Mouse (Mus musculus) myocyte (in vitro differentiated cells): ENCODE data around the gene Dnm2. TPM values are rescaled to one million over a fixed set of nuclear protein-coding genes. Genes with fewer than 3 reads are reported as not detected.

Experiments
- H3K27me3 ChIP-seq: one replicate; pipeline ENCODE4 v1.6.1; 2011; ENCODE audit not compliant: control insufficient read depth, insufficient read depth, insufficient read length
- H3K36me3 ChIP-seq: one replicate; pipeline ENCODE4 v1.6.1; 2011; ENCODE audit not compliant: control insufficient read depth, insufficient read depth
- H3K4me2 ChIP-seq: one replicate; pipeline ENCODE4 v1.6.1; 2011; ENCODE audit warnings: low read depth, control low read depth
- H3K4me3 ChIP-seq: one replicate; pipeline ENCODE4 v1.5.1; 2011; ENCODE audit warnings: mild to moderate bottlenecking, control low read depth, moderate library complexity
- H3K79me2 ChIP-seq: one replicate; pipeline ENCODE4 v1.6.1; 2011; ENCODE audit not compliant: control insufficient read depth, insufficient read depth
- H3ac ChIP-seq: one replicate; pipeline ENCODE4 v1.6.1; 2011; ENCODE audit not compliant: control insufficient read depth, insufficient read length
- CEBPB ChIP-seq: IDR thresholded peaks from 2 replicates; pipeline ENCODE4 v1.6.1; 2011; ENCODE audit warnings: mild to moderate bottlenecking, moderate library complexity; ENCODE audit not compliant: poor library complexity, insufficient read depth, severe bottlenecking
- E2F4 ChIP-seq: IDR thresholded peaks from one replicate; pipeline ENCODE4 v1.6.1; 2011; ENCODE audit warnings: mild to moderate bottlenecking, control low read depth, moderate library complexity; ENCODE audit not compliant: insufficient read depth
- MAX ChIP-seq: IDR thresholded peaks from one replicate; pipeline ENCODE4 v1.6.1; 2011; ENCODE audit warnings: low read depth, mild to moderate bottlenecking, control low read depth
- MYOD1 ChIP-seq, 3 experiments: IDR thresholded peaks; one replicate each; pipeline ENCODE4 v1.6.1; 2011; ENCODE audit warnings: control low read depth in 2 of 3, low read depth in 2 of 3, mild to moderate bottlenecking in 2 of 3, moderate library complexity in 1 of 3; ENCODE audit not compliant: insufficient read length in 2 of 3, control insufficient read depth in 1 of 3
- MYOG ChIP-seq, 3 experiments: IDR thresholded peaks; one replicate each; pipeline ENCODE4 v1.6.1; 2011; ENCODE audit warnings: control low read depth in 2 of 3, low read depth in 2 of 3, mild to moderate bottlenecking in 2 of 3; ENCODE audit not compliant: insufficient read length in 2 of 3, control insufficient read depth in 1 of 3, insufficient read depth in 1 of 3
- POLR2A ChIP-seq: IDR thresholded peaks from one replicate; pipeline ENCODE4 v1.6.1; 2011; ENCODE audit warnings: low read depth, mild to moderate bottlenecking, control low read depth, moderate library complexity; ENCODE audit not compliant: insufficient read length
- POLR2AphosphoS2 ChIP-seq: IDR thresholded peaks from one replicate; pipeline ENCODE4 v1.6.1; 2011; ENCODE audit warnings: low read depth, control low read depth; ENCODE audit not compliant: insufficient read length
- REST ChIP-seq: IDR thresholded peaks from one replicate; pipeline ENCODE4 v1.6.1; 2011; ENCODE audit warnings: mild to moderate bottlenecking, control low read depth, moderate library complexity; ENCODE audit not compliant: insufficient read depth, insufficient read length
- SRF ChIP-seq: IDR thresholded peaks from one replicate; pipeline ENCODE4 v1.6.1; 2011; ENCODE audit warnings: low read depth; ENCODE audit not compliant: control insufficient read depth, insufficient read length
- TCF12 ChIP-seq: IDR thresholded peaks from one replicate; pipeline ENCODE4 v1.6.1; 2011; ENCODE audit warnings: mild to moderate bottlenecking, control low read depth; ENCODE audit not compliant: poor library complexity, insufficient read depth, severe bottlenecking
- TCF3 ChIP-seq: IDR thresholded peaks from one replicate; pipeline ENCODE4 v1.6.1; 2011; ENCODE audit warnings: low read depth, control low read depth; ENCODE audit not compliant: insufficient read length
- USF1 ChIP-seq: IDR thresholded peaks from one replicate; pipeline ENCODE4 v1.6.1; 2011; ENCODE audit warnings: low read depth, mild to moderate bottlenecking, control low read depth, moderate library complexity
- polyA plus RNA-seq: library from polyadenylated mRNA; unstranded; fragments of >200 nt; fragmentation: generic; extraction: Trizol; gene quantifications from one replicate; pipeline ENCODE4 v1.2.1, GENCODE M21; 2012; ENCODE audit warnings: missing spikeins

Gene Dnm2
- polyA plus RNA-seq, 1 experiment, result 157 TPM

DNA sequence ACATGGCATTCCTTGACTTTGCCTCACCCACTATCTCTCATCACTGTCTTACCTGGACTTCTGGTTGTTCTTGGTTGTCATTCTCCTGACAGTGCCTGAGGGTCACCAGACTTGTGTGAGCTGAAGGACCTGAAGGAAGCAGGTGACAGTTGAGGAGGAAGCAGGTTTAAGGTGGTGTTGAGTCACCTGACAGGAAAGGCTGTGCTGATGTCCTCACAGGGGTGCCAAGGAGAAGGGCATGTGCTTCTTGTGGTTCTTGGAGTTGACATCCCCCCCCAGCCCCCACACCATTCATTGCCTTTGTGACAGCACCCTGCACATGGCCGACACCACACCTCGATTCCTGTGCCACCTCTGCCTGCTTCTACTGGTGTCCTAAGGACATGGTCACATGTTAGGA, 23.1 kb downstream of the Dnm2 start:
- no peak overlapping the region for H3K4me2 ChIP-seq
- TF ChIP-seq POLR2A, result no peak
- no peak for TF ChIP-seq TCF12
- no peak for TF ChIP-seq TCF3
- no peak for TF ChIP-seq REST
- TF ChIP-seq E2F4, result no peak
- TF ChIP-seq POLR2AphosphoS2, result no peak
- TF ChIP-seq USF1, result no peak
- no peak for TF ChIP-seq CEBPB
- TF ChIP-seq MYOD1 (IDR thresholded peaks at IDR 0.05; ENCODE audit: control insufficient read depth in 1 of 3, insufficient read length in 2 of 3, low read depth in 2 of 3), result no peak
- no peak for TF ChIP-seq MYOG (IDR thresholded peaks at IDR 0.05; ENCODE audit: control insufficient read depth in 1 of 3, insufficient read depth in 1 of 3, insufficient read length in 2 of 3, low read depth in 2 of 3)
- no peak for TF ChIP-seq MAX
- TF ChIP-seq SRF, result no peak

GRCm38 (mm10) chr9:21449710-21450109, 25.0 kb downstream of the Dnm2 start:
- H3K27me3 ChIP-seq, result no peaks in the 10 kb centered on the region
- no peak overlapping the region for H3K4me2 ChIP-seq
- peaks cover 81% of the 10 kb centered on the region for H3K79me2 ChIP-seq
- no peak overlapping the region for H3ac ChIP-seq
- H3K36me3 ChIP-seq, result peaks cover 7% of the 10 kb centered on the region
- H3K4me3 ChIP-seq, result no peak overlapping the region
- peak; percentile 67 to 98 (median 86) for TF ChIP-seq MYOG (IDR thresholded peaks at IDR 0.05; ENCODE audit: control insufficient read depth in 1 of 3, insufficient read depth in 1 of 3, insufficient read length in 2 of 3, low read depth in 2 of 3)
- TF ChIP-seq POLR2AphosphoS2, result no peak
- peak; percentile 63 to 99 (median 76) for TF ChIP-seq MYOD1 (IDR thresholded peaks at IDR 0.05; ENCODE audit: control insufficient read depth in 1 of 3, insufficient read length in 2 of 3, low read depth in 2 of 3)
- TF ChIP-seq TCF3, result peak; percentile 47
- TF ChIP-seq TCF12, result peak; percentile 62
- TF ChIP-seq E2F4, result no peak
- no peak for TF ChIP-seq MAX
- no peak for TF ChIP-seq REST

More for the DNA sequence above, 23.1 kb downstream of the Dnm2 start:
- Histone ChIP-seq H3K79me2 (peaks cover 71% of the 10 kb centered on the region), H3K36me3 (peaks cover 7% of the 10 kb centered on the region), H3ac (no peak overlapping the region), H3K27me3 (no peaks in the 10 kb centered on the region), H3K4me3 (no peak overlapping the region)

DNA sequence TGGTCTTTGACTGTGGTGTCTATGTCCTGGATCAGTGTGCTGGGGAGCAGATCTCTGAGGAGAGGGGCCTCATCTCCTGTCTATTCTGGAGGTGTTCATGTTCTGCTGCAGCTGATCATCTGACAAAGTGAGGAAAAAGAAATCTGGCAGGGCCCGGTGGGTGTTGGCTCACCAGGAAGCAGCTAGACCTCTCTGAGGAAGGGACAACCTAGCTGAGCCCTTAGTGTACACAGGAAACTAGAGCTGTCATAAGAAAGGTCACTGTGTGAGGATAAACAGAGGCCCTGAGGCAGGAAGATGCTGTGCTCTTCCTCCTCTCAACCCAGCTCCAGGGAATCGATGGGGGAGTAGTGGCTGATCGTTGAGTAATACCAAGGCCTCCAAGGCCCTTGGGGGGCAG, 25.6 kb downstream of the Dnm2 start:
- Histone ChIP-seq H3ac (no peak overlapping the region), H3K79me2 (peaks cover 84% of the 10 kb centered on the region), H3K36me3 (peaks cover 5% of the 10 kb centered on the region), H3K27me3 (no peaks in the 10 kb centered on the region), H3K4me2 (no peak overlapping the region), H3K4me3 (no peak overlapping the region)
- TF ChIP-seq SRF, result no peak
- TF ChIP-seq REST, result no peak
- TF ChIP-seq MYOD1 (IDR thresholded peaks at IDR 0.05; ENCODE audit: control insufficient read depth in 1 of 3, insufficient read length in 2 of 3, low read depth in 2 of 3), result no peak
- no peak for TF ChIP-seq E2F4
- TF ChIP-seq POLR2AphosphoS2, result no peak
- no peak for TF ChIP-seq USF1
- TF ChIP-seq CEBPB, result no peak

GRCm38 (mm10) chr9:21451391-21451790, 26.7 kb downstream of the Dnm2 start:
- Histone ChIP-seq H3K36me3 (no peaks in the 10 kb centered on the region), H3K27me3 (no peaks in the 10 kb centered on the region), H3K4me3 (no peak overlapping the region), H3ac (no peak overlapping the region), H3K79me2 (peaks cover 81% of the 10 kb centered on the region), H3K4me2 (peak overlapping the region; percentile 53)
- TF ChIP-seq MYOD1 (IDR thresholded peaks at IDR 0.05; ENCODE audit: control insufficient read depth in 1 of 3, insufficient read length in 2 of 3, low read depth in 2 of 3) (peak; percentile 38 to 91 (median 55)), MYOG (IDR thresholded peaks at IDR 0.05; ENCODE audit: control insufficient read depth in 1 of 3, insufficient read depth in 1 of 3, insufficient read length in 2 of 3, low read depth in 2 of 3) (peak; percentile 40 to 92 (median 51)), SRF (no peak), USF1 (no peak), TCF12 (peak; percentile 53)

DNA sequence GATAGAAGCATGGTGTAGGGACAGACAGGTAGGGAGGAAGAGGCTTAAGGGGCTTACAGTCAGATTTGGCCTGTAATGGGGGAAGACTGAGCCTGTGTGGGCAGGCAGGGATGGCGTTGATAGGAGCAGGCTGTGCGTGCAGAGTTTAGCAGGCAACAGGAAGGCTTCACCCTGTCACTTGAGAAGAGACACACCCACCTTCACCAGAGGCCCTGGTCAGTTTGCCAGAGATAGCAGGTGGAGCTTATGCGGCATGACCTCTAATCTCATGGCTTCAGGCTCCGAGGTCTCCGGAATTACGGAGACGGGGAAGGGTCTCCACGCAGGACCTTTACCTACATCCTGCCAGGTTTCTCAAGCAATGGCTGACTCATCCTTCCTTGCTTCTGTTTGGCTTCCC, 27.2 kb downstream of the Dnm2 start:
- Histone ChIP-seq H3K79me2 (peaks cover 76% of the 10 kb centered on the region), H3ac (no peak overlapping the region), H3K4me3 (no peak overlapping the region), H3K36me3 (no peaks in the 10 kb centered on the region), H3K27me3 (no peaks in the 10 kb centered on the region), H3K4me2 (peak overlapping the region; percentile 53)
- TF ChIP-seq MYOG (IDR thresholded peaks at IDR 0.05; ENCODE audit: control insufficient read depth in 1 of 3, insufficient read depth in 1 of 3, insufficient read length in 2 of 3, low read depth in 2 of 3) (peak in 2 of 3 experiments; percentile 46 to 77), SRF (peak; percentile 11), MYOD1 (IDR thresholded peaks at IDR 0.05; ENCODE audit: control insufficient read depth in 1 of 3, insufficient read length in 2 of 3, low read depth in 2 of 3) (peak in 2 of 3 experiments; percentile 20 to 79), TCF12 (peak; percentile 39), REST (no peak)
